Mouse (Mus musculus): Measurements from ENCODE around the gene Rffl. TPM values are rescaled to one million over a fixed set of nuclear protein-coding genes. Genes with fewer than 3 reads are reported as not detected.
"Not testable (repeated sequence)": the region's sequence is repeated elsewhere in the genome, so short reads cannot be mapped to it uniquely, and the experiment has no call there.

The Rffl gene
- polyA plus RNA-seq, 1 experiment from 2014 or later: 23.5 TPM

DNA sequence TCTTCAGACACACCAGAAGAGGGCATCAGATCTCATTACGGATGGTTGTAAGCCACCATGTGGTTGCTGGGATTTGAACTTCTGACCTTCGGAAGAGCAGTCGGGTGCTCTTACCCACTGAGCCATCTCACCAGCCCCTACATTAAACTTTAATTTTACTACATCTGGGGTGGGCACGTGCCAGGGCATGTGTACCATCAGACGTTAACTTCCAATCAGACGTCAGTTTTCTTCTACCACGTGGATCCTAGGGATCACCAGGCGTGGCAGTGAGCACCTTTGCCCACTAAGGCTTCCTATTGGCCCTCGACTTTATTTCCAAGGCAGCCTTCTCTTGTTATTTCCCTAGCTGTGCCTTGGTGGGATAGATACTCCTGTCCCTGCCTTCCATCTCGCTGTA, 38.6 kb downstream of the Rffl start:
- not testable (repeated sequence) for ATAC-seq (ENCODE audit: low FRiP score, low TSS enrichment); H3K27me3 ChIP-seq (ENCODE audit: control insufficient read depth, insufficient read depth, low read length); H3K27ac ChIP-seq (ENCODE audit: low read depth, low read length); H3K36me3 ChIP-seq (ENCODE audit: control insufficient read depth, insufficient read depth, low read length); H3K9ac ChIP-seq (ENCODE audit: low read depth, low read length); H3K4me2 ChIP-seq (replicated peaks; ENCODE audit: low read depth, low read length); H3K9me3 ChIP-seq (ENCODE audit: control insufficient read depth, low read length); H3K4me3 ChIP-seq (ENCODE audit: low read length)
- WGBS: 84% methylated on average over 10 of the region's 10 CpGs
- peaks cover 14% of the 10 kb centered on the region; the same call in 1 of the 2 replicates for H3K4me1 ChIP-seq (ENCODE audit: control insufficient read depth, insufficient read depth, low read length)

DNA sequence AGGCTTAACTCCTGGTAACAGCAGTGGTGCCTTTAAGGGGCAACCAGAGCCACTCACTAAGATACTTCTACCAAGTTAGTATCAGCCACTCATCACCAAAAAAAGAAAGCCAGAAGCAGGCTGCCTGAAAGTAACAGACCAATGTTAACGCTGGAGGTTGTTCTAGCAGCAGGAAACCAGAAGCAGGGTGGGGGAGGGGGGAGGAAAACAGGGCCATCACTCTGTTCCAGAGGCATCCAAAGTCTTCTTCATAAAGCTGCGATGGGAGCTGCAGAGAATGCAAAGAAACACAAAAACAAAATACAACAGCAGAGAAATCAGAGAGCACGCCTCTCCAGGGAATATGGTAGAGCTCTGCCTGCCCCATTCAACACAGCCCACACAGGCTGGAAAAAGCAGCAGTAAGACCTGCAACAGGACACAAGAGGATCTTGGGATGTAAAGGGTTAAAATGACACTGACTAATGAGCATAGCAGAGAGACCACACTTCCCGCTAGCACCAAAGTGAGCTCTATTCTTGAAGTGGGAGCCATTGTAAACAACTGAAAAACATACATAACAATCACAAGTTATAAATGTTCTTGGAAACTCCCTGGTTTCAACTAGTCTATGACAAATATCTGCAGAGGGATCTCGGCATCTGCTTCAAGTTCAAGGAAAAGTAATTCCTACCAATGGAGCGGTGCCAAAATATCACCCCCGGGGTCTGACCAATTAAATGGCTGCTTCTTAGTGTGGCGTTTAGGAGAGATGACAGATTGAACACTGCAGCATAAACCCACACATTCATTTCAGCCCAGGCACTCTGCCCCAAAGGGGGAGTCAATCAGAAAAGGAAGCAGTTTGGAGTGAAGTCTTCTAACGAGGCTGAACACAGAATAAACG, 39.8 kb downstream of the Rffl start:
- no peak for ATAC-seq (ENCODE audit: low FRiP score, low TSS enrichment)
- H3K27ac ChIP-seq (ENCODE audit: low read depth, low read length): 0 out of 2 replicates have a peak overlapping the region, but pooled peaks have one; percentile 1
- no peak overlapping the region for H3K4me3 ChIP-seq (ENCODE audit: low read length)
- H3K36me3 ChIP-seq (ENCODE audit: control insufficient read depth, insufficient read depth, low read length): no peaks in the 10 kb centered on the region
- no peaks in the 10 kb centered on the region for H3K27me3 ChIP-seq (ENCODE audit: control insufficient read depth, insufficient read depth, low read length)
- 25% methylated on average over 10 of the region's 10 CpGs for WGBS
- H3K9ac ChIP-seq (ENCODE audit: low read depth, low read length): no peak overlapping the region
- H3K4me1 ChIP-seq (ENCODE audit: control insufficient read depth, insufficient read depth, low read length): peaks cover 11% of the 10 kb centered on the region; the same call in 1 of the 2 replicates
- H3K9me3 ChIP-seq (ENCODE audit: control insufficient read depth, low read length): no peaks in the 10 kb centered on the region
- peak overlapping the region; percentile 24 for H3K4me2 ChIP-seq (replicated peaks; ENCODE audit: low read depth, low read length)

DNA sequence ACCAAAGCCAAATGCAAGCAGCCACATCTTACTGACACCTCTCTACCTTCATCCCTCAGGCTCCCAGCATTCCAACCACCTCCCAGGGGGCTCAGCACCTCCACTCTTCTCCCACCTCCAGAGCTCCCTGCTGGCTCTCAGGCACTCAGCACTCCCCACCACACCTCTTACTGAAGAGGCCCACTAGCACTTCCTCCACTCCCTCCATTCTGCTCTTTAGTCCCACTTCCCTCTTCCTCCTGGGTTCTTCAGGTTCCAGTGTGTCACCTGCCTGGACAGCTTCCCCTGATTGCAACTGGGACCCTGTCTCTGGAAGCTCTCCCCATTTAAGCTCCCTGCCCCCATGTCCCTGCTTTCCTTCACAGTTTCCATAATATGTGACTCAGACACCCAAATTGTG, 44.2 kb downstream of the Rffl start:
- no peak for ATAC-seq (ENCODE audit: low FRiP score, low TSS enrichment)
- Histone ChIP-seq H3K9ac (ENCODE audit: low read depth, low read length) (no peak overlapping the region), H3K9me3 (ENCODE audit: control insufficient read depth, low read length) (no peaks in the 10 kb centered on the region)

DNA sequence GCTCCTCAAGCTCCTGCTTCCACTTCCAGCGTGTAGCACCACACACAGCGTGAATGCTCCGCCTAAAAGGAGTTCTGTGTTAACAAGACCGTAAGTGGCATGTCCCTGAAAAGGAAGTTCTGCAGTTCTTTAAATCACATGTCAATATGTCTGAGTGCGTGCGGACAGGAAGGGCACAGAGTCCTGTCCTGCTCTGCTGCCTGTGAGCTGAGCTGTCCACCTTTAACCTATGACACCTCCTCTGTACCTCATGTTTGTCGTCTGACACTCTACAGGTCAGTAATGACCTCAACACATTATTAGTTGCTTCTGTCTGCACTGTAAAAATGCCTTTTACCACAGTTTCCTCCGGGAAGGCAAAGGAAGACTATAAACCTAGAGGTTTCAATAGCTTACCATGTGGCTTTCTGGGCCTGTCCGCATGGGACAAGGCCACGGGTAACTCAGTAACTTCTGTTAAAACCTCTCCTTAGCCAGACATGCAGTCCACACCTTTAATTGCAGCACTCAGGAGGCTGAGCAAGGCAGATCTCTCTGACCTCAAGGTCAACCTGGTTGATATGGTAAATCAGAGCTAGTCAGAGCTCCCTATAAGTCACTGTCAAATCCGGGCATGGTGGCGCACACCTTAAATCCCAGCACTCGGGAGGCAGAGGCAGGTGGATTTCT, 50.1 kb downstream of the Rffl start:
- ATAC-seq (ENCODE audit: low FRiP score, low TSS enrichment): no peak
- 59% methylated on average over 13 of the region's 13 CpGs for WGBS
- Histone ChIP-seq H3K9ac (ENCODE audit: low read depth, low read length) (no peak overlapping the region), H3K4me3 (ENCODE audit: low read length) (no peak overlapping the region), H3K36me3 (ENCODE audit: control insufficient read depth, insufficient read depth, low read length) (no peaks in the 10 kb centered on the region), H3K27me3 (ENCODE audit: control insufficient read depth, insufficient read depth, low read length) (no peaks in the 10 kb centered on the region), H3K27ac (ENCODE audit: low read depth, low read length) (no peak overlapping the region), H3K4me2 (replicated peaks; ENCODE audit: low read depth, low read length) (no peak overlapping the region), H3K9me3 (ENCODE audit: control insufficient read depth, low read length) (no peaks in the 10 kb centered on the region), H3K4me1 (ENCODE audit: control insufficient read depth, insufficient read depth, low read length) (0 out of 2 replicates have a peak, but pooled peaks cover 9% of the 10 kb centered on the region)

More for the DNA sequence above, 44.2 kb downstream of the Rffl start:
- no peak overlapping the region for H3K27ac ChIP-seq (ENCODE audit: low read depth, low read length)
- no peak overlapping the region for H3K4me2 ChIP-seq (replicated peaks; ENCODE audit: low read depth, low read length)
- H3K4me3 ChIP-seq (ENCODE audit: low read length): no peak overlapping the region
- no peaks in the 10 kb centered on the region for H3K36me3 ChIP-seq (ENCODE audit: control insufficient read depth, insufficient read depth, low read length)
- no peaks in the 10 kb centered on the region for H3K27me3 ChIP-seq (ENCODE audit: control insufficient read depth, insufficient read depth, low read length)
- peaks cover 7% of the 10 kb centered on the region; the same call in 1 of the 2 replicates for H3K4me1 ChIP-seq (ENCODE audit: control insufficient read depth, insufficient read depth, low read length)

DNA sequence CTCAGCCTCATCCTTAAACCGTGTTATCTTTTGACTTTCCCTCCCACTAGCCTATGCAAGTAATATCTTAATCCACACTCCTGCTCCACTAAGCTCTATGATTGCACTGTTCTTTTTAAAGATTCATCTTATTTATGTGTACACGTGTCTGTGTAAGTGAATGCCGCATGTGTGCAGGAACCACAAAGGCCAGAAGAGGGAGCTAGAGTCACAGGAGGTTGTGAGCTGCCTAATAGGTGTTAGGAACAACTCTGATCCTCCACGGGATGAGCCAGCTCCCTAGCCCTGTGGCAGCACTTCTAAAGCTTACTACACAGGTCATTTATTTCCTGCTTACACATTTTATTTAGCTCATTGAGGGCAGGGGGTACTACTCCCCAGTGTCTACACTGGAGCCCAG, 51.7 kb downstream of the Rffl start:
- 48% methylated on average over 4 of the region's 4 CpGs for WGBS
- H3K27ac ChIP-seq (ENCODE audit: low read depth, low read length): no peak overlapping the region
- H3K9me3 ChIP-seq (ENCODE audit: control insufficient read depth, low read length): no peaks in the 10 kb centered on the region
- H3K4me1 ChIP-seq (ENCODE audit: control insufficient read depth, insufficient read depth, low read length): 0 out of 2 replicates have a peak, but pooled peaks cover 9% of the 10 kb centered on the region
- no peak overlapping the region for H3K4me2 ChIP-seq (replicated peaks; ENCODE audit: low read depth, low read length)
- no peak overlapping the region for H3K4me3 ChIP-seq (ENCODE audit: low read length)
- ATAC-seq (ENCODE audit: low FRiP score, low TSS enrichment): no peak
- H3K9ac ChIP-seq (ENCODE audit: low read depth, low read length): no peak overlapping the region
- H3K27me3 ChIP-seq (ENCODE audit: control insufficient read depth, insufficient read depth, low read length): no peaks in the 10 kb centered on the region
- no peaks in the 10 kb centered on the region for H3K36me3 ChIP-seq (ENCODE audit: control insufficient read depth, insufficient read depth, low read length)

DNA sequence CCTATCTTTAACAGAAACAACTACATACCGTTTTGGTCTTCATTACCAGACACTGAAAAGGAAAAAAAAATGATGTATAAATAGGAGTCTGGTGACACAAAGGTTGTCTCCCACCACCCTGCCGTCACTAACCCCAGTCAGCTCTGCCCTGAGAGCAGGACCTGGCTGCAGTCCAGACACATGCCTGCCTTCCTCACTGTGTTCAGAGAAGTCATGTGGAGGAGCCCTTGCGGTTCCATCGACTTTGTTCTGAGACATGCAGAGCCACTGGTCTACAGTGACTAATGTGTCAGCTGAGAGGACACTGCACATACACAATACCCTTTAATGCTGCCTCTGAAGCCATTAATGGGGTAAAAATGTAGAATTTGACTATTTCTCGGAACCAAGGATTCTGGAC, 62.5 kb downstream of the Rffl start:
- no peak overlapping the region for H3K9ac ChIP-seq (ENCODE audit: low read depth, low read length)
- H3K4me2 ChIP-seq (replicated peaks; ENCODE audit: low read depth, low read length): no peak overlapping the region
- 76% methylated on average over 5 of the region's 5 CpGs for WGBS
- peaks cover 11% of the 10 kb centered on the region for H3K36me3 ChIP-seq (ENCODE audit: control insufficient read depth, insufficient read depth, low read length)
- H3K9me3 ChIP-seq (ENCODE audit: control insufficient read depth, low read length): no peaks in the 10 kb centered on the region
- H3K4me3 ChIP-seq (ENCODE audit: low read length): no peak overlapping the region
- no peaks in the 10 kb centered on the region for H3K27me3 ChIP-seq (ENCODE audit: control insufficient read depth, insufficient read depth, low read length)
- H3K27ac ChIP-seq (ENCODE audit: low read depth, low read length): no peak overlapping the region
- peaks cover 12% of the 10 kb centered on the region for H3K4me1 ChIP-seq (ENCODE audit: control insufficient read depth, insufficient read depth, low read length)
- ATAC-seq (ENCODE audit: low FRiP score, low TSS enrichment): no peak

DNA sequence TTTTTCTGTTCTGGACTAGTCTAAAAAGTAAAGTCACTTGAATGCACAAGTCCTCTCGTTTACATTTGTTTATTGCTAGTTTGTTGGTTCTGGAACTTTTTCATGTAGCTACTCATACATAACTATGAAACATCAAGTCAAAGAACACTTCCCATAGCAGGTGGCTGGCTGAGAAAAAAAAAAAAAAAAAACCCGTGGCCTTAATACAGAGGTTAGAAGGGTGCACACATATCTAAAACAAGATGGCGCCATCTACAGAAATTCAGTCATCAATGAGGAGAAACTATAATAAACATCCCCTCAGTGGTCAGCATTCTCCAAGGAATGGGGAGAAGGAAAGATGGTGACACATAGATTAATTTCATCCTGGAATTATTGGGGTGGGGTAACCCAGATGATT, 63.6 kb downstream of the Rffl start:
- peaks cover 22% of the 10 kb centered on the region for H3K36me3 ChIP-seq (ENCODE audit: control insufficient read depth, insufficient read depth, low read length)
- H3K9me3 ChIP-seq (ENCODE audit: control insufficient read depth, low read length): no peaks in the 10 kb centered on the region
- H3K9ac ChIP-seq (ENCODE audit: low read depth, low read length): no peak overlapping the region
- WGBS: 83% methylated on average over 3 of the region's 3 CpGs
- peaks cover under 1% of the 10 kb centered on the region; the same call in 1 of the 2 replicates for H3K4me1 ChIP-seq (ENCODE audit: control insufficient read depth, insufficient read depth, low read length)
- no peaks in the 10 kb centered on the region for H3K27me3 ChIP-seq (ENCODE audit: control insufficient read depth, insufficient read depth, low read length)
- H3K27ac ChIP-seq (ENCODE audit: low read depth, low read length): no peak overlapping the region
- ATAC-seq (ENCODE audit: low FRiP score, low TSS enrichment): no peak
- H3K4me3 ChIP-seq (ENCODE audit: low read length): no peak overlapping the region
- H3K4me2 ChIP-seq (replicated peaks; ENCODE audit: low read depth, low read length): no peak overlapping the region

DNA sequence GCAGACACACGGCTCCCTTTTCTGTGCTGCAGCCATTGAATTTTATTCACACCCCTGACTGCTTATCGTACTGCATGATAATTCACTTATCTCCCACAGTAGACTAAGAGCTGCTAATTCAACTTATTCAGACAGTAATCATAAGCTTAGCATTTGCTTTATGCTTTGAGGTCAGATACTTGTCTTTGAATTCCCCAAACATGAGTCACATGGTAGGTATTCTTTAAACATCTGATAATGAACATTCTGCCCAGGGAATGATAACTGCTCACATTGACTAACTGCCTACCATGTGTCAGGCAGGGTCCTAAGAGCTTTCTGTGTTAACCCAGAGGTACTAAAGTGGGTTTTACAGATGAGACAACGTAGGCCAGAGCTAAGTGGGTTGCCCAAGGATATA, 64.4 kb downstream of the Rffl start:
- Histone ChIP-seq H3K4me2 (replicated peaks; ENCODE audit: low read depth, low read length) (no peak overlapping the region), H3K4me1 (ENCODE audit: control insufficient read depth, insufficient read depth, low read length) (no peaks in the 10 kb centered on the region), H3K9me3 (ENCODE audit: control insufficient read depth, low read length) (no peaks in the 10 kb centered on the region), H3K36me3 (ENCODE audit: control insufficient read depth, insufficient read depth, low read length) (peaks cover 29% of the 10 kb centered on the region), H3K4me3 (ENCODE audit: low read length) (no peak overlapping the region), H3K9ac (ENCODE audit: low read depth, low read length) (no peak overlapping the region), H3K27ac (ENCODE audit: low read depth, low read length) (no peak overlapping the region), H3K27me3 (ENCODE audit: control insufficient read depth, insufficient read depth, low read length) (no peaks in the 10 kb centered on the region)
- WGBS: 88% methylated on average over 3 of the region's 3 CpGs
- ATAC-seq (ENCODE audit: low FRiP score, low TSS enrichment): no peak

DNA sequence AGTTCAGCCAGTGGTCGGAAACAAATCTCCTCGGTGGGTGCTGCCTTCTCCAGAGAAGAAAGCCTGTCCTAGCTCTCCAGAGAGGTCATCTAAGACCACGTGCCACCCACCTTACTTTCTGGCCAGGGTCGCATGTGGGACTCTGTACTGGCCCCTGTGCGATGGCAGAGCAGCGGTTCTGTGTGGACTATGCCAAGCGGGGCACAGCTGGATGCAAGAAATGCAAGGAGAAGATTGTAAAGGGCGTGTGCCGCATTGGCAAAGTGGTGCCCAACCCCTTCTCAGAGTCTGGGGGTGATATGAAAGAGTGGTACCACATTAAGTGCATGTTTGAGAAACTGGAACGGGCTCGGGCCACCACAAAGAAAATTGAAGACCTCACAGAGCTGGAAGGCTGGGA, 87.6 kb downstream of the Rffl start:
- Histone ChIP-seq H3K36me3 (ENCODE audit: control insufficient read depth, insufficient read depth, low read length) (peaks cover 50% of the 10 kb centered on the region), H3K27me3 (ENCODE audit: control insufficient read depth, insufficient read depth, low read length) (no peaks in the 10 kb centered on the region), H3K4me1 (ENCODE audit: control insufficient read depth, insufficient read depth, low read length) (peaks cover 8% of the 10 kb centered on the region; the same call in 1 of the 2 replicates), H3K9me3 (ENCODE audit: control insufficient read depth, low read length) (no peaks in the 10 kb centered on the region), H3K4me3 (ENCODE audit: low read length) (no peak overlapping the region), H3K27ac (ENCODE audit: low read depth, low read length) (no peak overlapping the region), H3K9ac (ENCODE audit: low read depth, low read length) (no peak overlapping the region), H3K4me2 (replicated peaks; ENCODE audit: low read depth, low read length) (no peak overlapping the region)
- whole genome bisulfite sequencing: 94% methylated on average over 11 of the region's 11 CpGs
- no peak for ATAC-seq (ENCODE audit: low FRiP score, low TSS enrichment)
